Mouse (Mus musculus): ENCODE results near the gene Cap2. TPM values are rescaled to one million over a fixed set of nuclear protein-coding genes. Genes with fewer than 3 reads are reported as not detected.

Cap2 gene
- polyA plus RNA-seq, 1 experiment from 2014 or later, result 1.4 TPM

- ATAC-seq (ENCODE audit: low read depth), result no peak
- H3K27ac ChIP-seq (ENCODE audit: low read length), result no peak overlapping the region
- no peaks in the 10 kb centered on the region for H3K27me3 ChIP-seq (ENCODE audit: control insufficient read depth, insufficient read depth, low read depth, low read length)
- no peak overlapping the region for H3K9ac ChIP-seq (ENCODE audit: low read depth, low read length)
- H3K4me1 ChIP-seq (ENCODE audit: control insufficient read depth, low read depth, low read length), result no peaks in the 10 kb centered on the region
- H3K36me3 ChIP-seq (ENCODE audit: control insufficient read depth, insufficient read depth), result no peaks in the 10 kb centered on the region
- H3K4me3 ChIP-seq (ENCODE audit: low read depth, low read length), result no peak overlapping the region
- 44% methylated on average over 4 of the region's 4 CpGs for WGBS (ENCODE audit: insufficient replicate concordance)
- H3K9me3 ChIP-seq (replicated peaks; ENCODE audit: control insufficient read depth, low read length), result no peaks in the 10 kb centered on the region
- H3K4me2 ChIP-seq (ENCODE audit: low read depth, low read length), result no peak overlapping the region
These were observed 11.0 kb upstream of the Cap2 start for GRCm38 (mm10) chr13:46490644-46491043.

GRCm38 (mm10) chr13:46502390-46502891 lies 793 bp downstream of the Cap2 start:
- no peaks in the 10 kb centered on the region for H3K36me3 ChIP-seq (ENCODE audit: control insufficient read depth, insufficient read depth)
- H3K4me2 ChIP-seq (ENCODE audit: low read depth, low read length), result peak overlapping the region; percentile 66
- H3K4me1 ChIP-seq (ENCODE audit: control insufficient read depth, low read depth, low read length), result no peaks in the 10 kb centered on the region
- no peak for ATAC-seq (ENCODE audit: low read depth)
- no peaks in the 10 kb centered on the region for H3K9me3 ChIP-seq (replicated peaks; ENCODE audit: control insufficient read depth, low read length)
- no peak overlapping the region for H3K27ac ChIP-seq (ENCODE audit: low read length)
- no peak overlapping the region for H3K9ac ChIP-seq (ENCODE audit: low read depth, low read length)
- H3K4me3 ChIP-seq (ENCODE audit: low read depth, low read length), result peak overlapping the region; percentile 49
- 10% methylated on average over 20 of the region's 20 CpGs for WGBS (ENCODE audit: insufficient replicate concordance)
- H3K27me3 ChIP-seq (ENCODE audit: control insufficient read depth, insufficient read depth, low read depth, low read length), result peaks cover 17% of the 10 kb centered on the region

- Histone ChIP-seq H3K4me3 (ENCODE audit: low read depth, low read length) (no peak overlapping the region), H3K9me3 (replicated peaks; ENCODE audit: control insufficient read depth, low read length) (no peaks in the 10 kb centered on the region; the same call in 1 of the 2 replicates), H3K27me3 (ENCODE audit: control insufficient read depth, insufficient read depth, low read depth, low read length) (peaks cover 5% of the 10 kb centered on the region), H3K9ac (ENCODE audit: low read depth, low read length) (no peak overlapping the region), H3K27ac (ENCODE audit: low read length) (no peak overlapping the region), H3K36me3 (ENCODE audit: control insufficient read depth, insufficient read depth) (no peaks in the 10 kb centered on the region), H3K4me2 (ENCODE audit: low read depth, low read length) (no peak overlapping the region), H3K4me1 (ENCODE audit: control insufficient read depth, low read depth, low read length) (no peaks in the 10 kb centered on the region)
- 64% methylated on average over 7 of the region's 7 CpGs for WGBS (ENCODE audit: insufficient replicate concordance)
- no peak for ATAC-seq (ENCODE audit: low read depth)
These were observed 6.3 kb downstream of the Cap2 start for GRCm38 (mm10) chr13:46507944-46508343.

GRCm38 (mm10) chr13:46508823-46509222 lies 7.2 kb downstream of the Cap2 start:
- Histone ChIP-seq H3K9ac (ENCODE audit: low read depth, low read length) (no peak overlapping the region), H3K27me3 (ENCODE audit: control insufficient read depth, insufficient read depth, low read depth, low read length) (no peaks in the 10 kb centered on the region; the same call in 1 of the 2 replicates), H3K4me2 (ENCODE audit: low read depth, low read length) (no peak overlapping the region), H3K27ac (ENCODE audit: low read length) (no peak overlapping the region), H3K36me3 (ENCODE audit: control insufficient read depth, insufficient read depth) (no peaks in the 10 kb centered on the region), H3K9me3 (replicated peaks; ENCODE audit: control insufficient read depth, low read length) (no peaks in the 10 kb centered on the region; the same call in 1 of the 2 replicates), H3K4me1 (ENCODE audit: control insufficient read depth, low read depth, low read length) (no peaks in the 10 kb centered on the region), H3K4me3 (ENCODE audit: low read depth, low read length) (no peak overlapping the region)
- ATAC-seq (ENCODE audit: low read depth), result no peak
- 34% methylated on average over 4 of the region's 4 CpGs for whole genome bisulfite sequencing (ENCODE audit: insufficient replicate concordance)

- H3K4me3 ChIP-seq (ENCODE audit: low read depth, low read length), result no peak overlapping the region
- H3K36me3 ChIP-seq (ENCODE audit: control insufficient read depth, insufficient read depth), result no peaks in the 10 kb centered on the region
- no peak for ATAC-seq (ENCODE audit: low read depth)
- no peak overlapping the region for H3K9ac ChIP-seq (ENCODE audit: low read depth, low read length)
- no peaks in the 10 kb centered on the region for H3K4me1 ChIP-seq (ENCODE audit: control insufficient read depth, low read depth, low read length)
- H3K4me2 ChIP-seq (ENCODE audit: low read depth, low read length), result no peak overlapping the region
- no peak overlapping the region for H3K27ac ChIP-seq (ENCODE audit: low read length)
- H3K9me3 ChIP-seq (replicated peaks; ENCODE audit: control insufficient read depth, low read length), result no peaks in the 10 kb centered on the region; the same call in 1 of the 2 replicates
- 72% methylated on average over 7 of the region's 7 CpGs for WGBS (ENCODE audit: insufficient replicate concordance)
- H3K27me3 ChIP-seq (ENCODE audit: control insufficient read depth, insufficient read depth, low read depth, low read length), result no peaks in the 10 kb centered on the region
These were observed 8.8 kb downstream of the Cap2 start for GRCm38 (mm10) chr13:46510460-46510859.

- WGBS (ENCODE audit: insufficient replicate concordance), result 51% methylated on average over 10 of the region's 10 CpGs
- no peak for ATAC-seq (ENCODE audit: low read depth)
- Histone ChIP-seq H3K4me3 (ENCODE audit: low read depth, low read length) (no peak overlapping the region), H3K36me3 (ENCODE audit: control insufficient read depth, insufficient read depth) (no peaks in the 10 kb centered on the region), H3K27ac (ENCODE audit: low read length) (no peak overlapping the region), H3K9ac (ENCODE audit: low read depth, low read length) (no peak overlapping the region), H3K4me2 (ENCODE audit: low read depth, low read length) (no peak overlapping the region), H3K27me3 (ENCODE audit: control insufficient read depth, insufficient read depth, low read depth, low read length) (no peaks in the 10 kb centered on the region), H3K9me3 (replicated peaks; ENCODE audit: control insufficient read depth, low read length) (no peaks in the 10 kb centered on the region; the same call in 1 of the 2 replicates), H3K4me1 (ENCODE audit: control insufficient read depth, low read depth, low read length) (no peaks in the 10 kb centered on the region)
These were observed 12.8 kb downstream of the Cap2 start for GRCm38 (mm10) chr13:46514484-46514883.

GRCm38 (mm10) chr13:46515120-46515523 lies 13.5 kb downstream of the Cap2 start:
- H3K9me3 ChIP-seq (replicated peaks; ENCODE audit: control insufficient read depth, low read length), result no peaks in the 10 kb centered on the region; the same call in 1 of the 2 replicates
- no peak for ATAC-seq (ENCODE audit: low read depth)
- no peak overlapping the region for H3K27ac ChIP-seq (ENCODE audit: low read length)
- H3K4me2 ChIP-seq (ENCODE audit: low read depth, low read length), result no peak overlapping the region
- no peaks in the 10 kb centered on the region for H3K27me3 ChIP-seq (ENCODE audit: control insufficient read depth, insufficient read depth, low read depth, low read length)
- WGBS (ENCODE audit: insufficient replicate concordance), result 70% methylated on average over 9 of the region's 9 CpGs
- H3K4me1 ChIP-seq (ENCODE audit: control insufficient read depth, low read depth, low read length), result no peaks in the 10 kb centered on the region
- no peaks in the 10 kb centered on the region for H3K36me3 ChIP-seq (ENCODE audit: control insufficient read depth, insufficient read depth)
- H3K4me3 ChIP-seq (ENCODE audit: low read depth, low read length), result no peak overlapping the region
- no peak overlapping the region for H3K9ac ChIP-seq (ENCODE audit: low read depth, low read length)

GRCm38 (mm10) chr13:46515524-46515923 lies 13.9 kb downstream of the Cap2 start:
- no peaks in the 10 kb centered on the region; the same call in 1 of the 2 replicates for H3K9me3 ChIP-seq (replicated peaks; ENCODE audit: control insufficient read depth, low read length)

GRCm38 (mm10) chr13:46516183-46516582 lies 14.5 kb downstream of the Cap2 start:
- no peak overlapping the region for H3K9ac ChIP-seq (ENCODE audit: low read depth, low read length)
- 41% methylated on average over 7 of the region's 7 CpGs for WGBS (ENCODE audit: insufficient replicate concordance)
- no peak for ATAC-seq (ENCODE audit: low read depth)

More at GRCm38 (mm10) chr13:46515524-46515923, 13.9 kb downstream of the Cap2 start:
- WGBS (ENCODE audit: insufficient replicate concordance), result 80% methylated on average over 10 of the region's 10 CpGs
- no peak for ATAC-seq (ENCODE audit: low read depth)
- Histone ChIP-seq H3K9ac (ENCODE audit: low read depth, low read length) (no peak overlapping the region), H3K27ac (ENCODE audit: low read length) (no peak overlapping the region), H3K4me1 (ENCODE audit: control insufficient read depth, low read depth, low read length) (no peaks in the 10 kb centered on the region), H3K36me3 (ENCODE audit: control insufficient read depth, insufficient read depth) (no peaks in the 10 kb centered on the region), H3K27me3 (ENCODE audit: control insufficient read depth, insufficient read depth, low read depth, low read length) (no peaks in the 10 kb centered on the region), H3K4me2 (ENCODE audit: low read depth, low read length) (no peak overlapping the region), H3K4me3 (ENCODE audit: low read depth, low read length) (no peak overlapping the region)

More at GRCm38 (mm10) chr13:46516183-46516582, 14.5 kb downstream of the Cap2 start:
- Histone ChIP-seq H3K4me3 (ENCODE audit: low read depth, low read length) (no peak overlapping the region), H3K4me2 (ENCODE audit: low read depth, low read length) (no peak overlapping the region), H3K27ac (ENCODE audit: low read length) (no peak overlapping the region), H3K4me1 (ENCODE audit: control insufficient read depth, low read depth, low read length) (no peaks in the 10 kb centered on the region), H3K27me3 (ENCODE audit: control insufficient read depth, insufficient read depth, low read depth, low read length) (no peaks in the 10 kb centered on the region), H3K36me3 (ENCODE audit: control insufficient read depth, insufficient read depth) (no peaks in the 10 kb centered on the region), H3K9me3 (replicated peaks; ENCODE audit: control insufficient read depth, low read length) (no peaks in the 10 kb centered on the region; the same call in 1 of the 2 replicates)

Measured in liver, embryonic 16.5 days (tissue).